Mouse (Mus musculus) kidney, postnatal 36 days (tissue): ENCODE results near the gene Il2rb.

ENCODE experiments used
- DNase-seq, 2 experiments: peaks; one replicate each; pipeline ENCODE4 v3.0.0; 2021 to 2022; ENCODE audit warnings: mixed read lengths in 2 of 2

The Il2rb gene

DNA sequence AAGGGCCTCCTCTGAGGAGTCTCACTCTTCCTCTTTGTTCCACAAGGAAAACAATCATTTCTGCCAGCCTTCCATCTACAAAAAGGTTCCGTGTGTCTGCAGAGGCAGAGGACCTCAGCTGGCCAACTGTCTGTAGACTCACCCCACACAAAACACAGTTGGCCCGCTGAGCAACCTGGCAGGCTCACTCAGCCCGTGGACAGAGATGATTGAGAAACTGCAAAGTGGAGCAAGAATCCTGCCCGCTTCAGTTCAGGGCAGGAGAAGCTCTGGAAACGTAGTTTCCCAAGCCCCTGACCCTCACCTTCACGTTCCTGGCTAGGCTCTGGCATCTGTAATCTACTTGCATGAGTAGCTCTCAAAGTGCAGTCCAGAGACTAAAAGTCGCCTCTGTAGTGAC, 48.0 kb downstream of the Il2rb start:
- DNase-seq, result no peak

DNA sequence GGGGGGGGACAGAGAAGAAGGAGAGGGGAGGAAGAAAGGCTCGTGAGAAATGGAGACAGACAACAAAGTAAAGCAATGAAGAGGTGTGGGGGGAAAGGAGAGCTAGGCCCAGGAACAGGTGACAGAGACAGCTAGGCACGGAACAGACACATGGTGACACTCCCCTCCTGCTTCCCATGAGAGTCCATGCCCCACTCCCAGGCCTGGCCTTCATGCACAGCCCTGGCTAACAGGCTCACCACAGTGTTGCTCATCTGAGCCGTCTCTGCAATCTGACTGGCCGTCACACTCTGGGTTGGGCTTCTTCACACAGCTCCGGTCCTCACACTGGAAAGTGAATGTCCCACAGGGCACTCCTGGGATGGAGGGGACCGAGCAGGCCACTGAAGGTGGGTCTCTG, 51.2 kb downstream of the Il2rb start:
- no peak for DNase-seq

DNA sequence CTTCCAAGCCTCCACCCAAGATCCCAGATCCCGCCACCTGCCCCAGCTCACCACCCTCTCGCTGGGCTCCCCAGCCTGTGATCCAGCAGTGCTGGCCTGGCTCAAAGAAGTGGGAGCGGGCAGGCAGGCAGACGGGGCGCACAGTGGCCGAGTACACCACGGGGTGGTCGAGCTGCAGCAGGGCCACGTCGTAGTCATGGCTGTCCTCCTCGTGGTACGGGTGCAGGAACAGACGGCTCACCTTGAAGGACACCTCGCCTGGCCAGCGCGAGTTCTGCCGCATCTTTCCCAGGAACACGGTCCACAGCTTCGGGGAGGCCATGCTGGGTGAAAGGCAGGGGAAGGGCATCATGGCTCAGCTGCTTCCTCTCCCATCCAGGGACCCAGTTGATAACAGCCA, 52.8 kb downstream of the Il2rb start:
- no peak for DNase-seq

DNA sequence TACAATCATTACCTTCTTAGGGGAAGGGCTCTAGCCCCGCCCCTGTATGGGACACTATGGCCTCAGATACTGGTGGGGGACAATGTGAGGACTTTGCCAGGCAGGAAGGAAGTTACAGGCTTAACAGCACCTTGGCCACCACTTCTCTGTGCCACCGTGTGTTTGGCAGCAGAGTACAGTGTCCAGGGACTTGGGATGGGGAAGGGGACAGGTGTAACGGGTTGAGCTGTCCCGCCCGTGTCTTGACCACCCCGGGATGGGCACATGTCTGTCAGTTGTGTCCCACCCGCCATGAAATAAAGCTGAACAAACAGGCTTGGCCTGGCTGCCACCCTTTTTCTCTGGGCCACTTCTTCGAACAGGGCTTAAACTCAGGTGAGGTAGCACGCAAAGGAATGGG, 56.1 kb downstream of the Il2rb start:
- DNase-seq, result no peak

DNA sequence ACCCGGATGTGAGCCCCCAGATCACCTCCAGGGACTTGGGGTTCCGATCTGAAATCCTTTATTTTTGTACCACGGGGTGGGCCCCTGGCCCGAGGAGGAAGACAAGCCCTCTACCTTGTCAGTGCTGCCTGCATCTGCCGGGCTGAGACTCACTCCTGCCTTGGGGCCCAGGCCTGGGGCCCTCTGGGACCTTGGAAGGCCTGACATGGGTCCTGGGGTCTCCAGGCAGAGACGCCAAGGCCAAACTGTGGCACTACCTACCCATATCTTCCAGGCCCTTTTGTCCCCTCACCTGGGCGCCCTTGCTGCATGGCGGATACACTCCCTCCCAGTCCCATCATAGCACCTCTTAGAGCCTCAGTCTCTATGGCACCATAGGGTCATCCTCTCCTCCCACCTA, 56.6 kb downstream of the Il2rb start:
- DNase-seq, result no peak

DNA sequence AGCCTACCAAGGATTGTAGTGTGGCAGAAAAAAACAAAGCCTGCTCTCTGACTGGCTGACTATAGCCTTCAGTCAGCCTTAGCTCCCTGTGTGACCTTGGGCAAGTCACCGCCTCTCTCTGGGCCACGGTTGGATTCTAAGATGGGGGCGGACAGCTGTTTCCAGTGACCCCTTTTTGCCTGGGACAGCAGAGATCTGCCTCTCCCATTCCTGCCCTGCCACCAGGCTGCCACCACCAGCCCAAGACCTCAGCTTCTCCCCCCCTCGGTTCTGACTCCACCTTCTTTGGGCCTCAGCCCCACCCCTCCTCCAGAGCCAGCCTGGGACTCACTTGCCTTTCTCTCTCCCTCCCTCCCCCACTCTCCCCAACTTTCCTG, 57.1 kb downstream of the Il2rb start:
- no peak for DNase-seq

DNA sequence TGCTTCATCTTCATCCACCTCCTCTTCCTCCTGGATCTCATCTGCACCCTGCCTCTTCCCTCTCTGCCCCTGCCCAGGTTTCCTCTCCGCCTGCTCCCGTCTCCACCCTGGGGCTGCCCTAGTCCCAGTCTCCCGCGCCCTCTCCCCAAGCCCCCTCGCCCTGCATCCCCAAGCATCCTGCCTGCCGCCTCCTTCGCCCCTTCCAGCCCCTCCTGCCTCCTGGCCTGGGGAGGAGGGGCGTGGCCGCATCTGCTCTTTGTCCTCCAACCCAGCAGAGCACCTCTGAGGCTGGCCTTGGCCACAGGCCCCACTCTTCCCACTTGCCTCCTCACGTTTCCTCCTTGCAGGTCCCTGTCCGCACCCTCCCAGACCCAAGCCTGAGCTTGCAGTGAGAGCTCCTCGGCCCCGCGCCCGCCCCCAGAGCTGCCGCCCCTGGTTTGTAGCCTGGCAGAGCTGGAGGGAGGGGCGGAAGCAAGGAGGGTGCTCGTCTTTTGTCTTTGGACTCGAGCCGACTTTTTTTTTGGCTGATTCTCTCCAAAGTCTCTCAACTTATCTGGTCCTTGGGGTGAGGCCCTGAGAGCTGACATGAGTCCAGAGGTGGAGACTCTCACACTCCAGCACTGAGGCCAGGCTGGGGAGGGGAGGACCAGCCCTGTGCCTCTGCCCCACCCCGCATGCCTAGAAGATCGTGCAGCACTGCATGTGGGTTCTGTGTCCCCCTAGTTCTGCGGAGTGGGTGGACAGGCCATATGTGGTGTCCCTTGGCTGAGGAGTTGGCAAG, 57.6 kb downstream of the Il2rb start:
- DNase-seq, result peak; percentile 34 to 52

DNA sequence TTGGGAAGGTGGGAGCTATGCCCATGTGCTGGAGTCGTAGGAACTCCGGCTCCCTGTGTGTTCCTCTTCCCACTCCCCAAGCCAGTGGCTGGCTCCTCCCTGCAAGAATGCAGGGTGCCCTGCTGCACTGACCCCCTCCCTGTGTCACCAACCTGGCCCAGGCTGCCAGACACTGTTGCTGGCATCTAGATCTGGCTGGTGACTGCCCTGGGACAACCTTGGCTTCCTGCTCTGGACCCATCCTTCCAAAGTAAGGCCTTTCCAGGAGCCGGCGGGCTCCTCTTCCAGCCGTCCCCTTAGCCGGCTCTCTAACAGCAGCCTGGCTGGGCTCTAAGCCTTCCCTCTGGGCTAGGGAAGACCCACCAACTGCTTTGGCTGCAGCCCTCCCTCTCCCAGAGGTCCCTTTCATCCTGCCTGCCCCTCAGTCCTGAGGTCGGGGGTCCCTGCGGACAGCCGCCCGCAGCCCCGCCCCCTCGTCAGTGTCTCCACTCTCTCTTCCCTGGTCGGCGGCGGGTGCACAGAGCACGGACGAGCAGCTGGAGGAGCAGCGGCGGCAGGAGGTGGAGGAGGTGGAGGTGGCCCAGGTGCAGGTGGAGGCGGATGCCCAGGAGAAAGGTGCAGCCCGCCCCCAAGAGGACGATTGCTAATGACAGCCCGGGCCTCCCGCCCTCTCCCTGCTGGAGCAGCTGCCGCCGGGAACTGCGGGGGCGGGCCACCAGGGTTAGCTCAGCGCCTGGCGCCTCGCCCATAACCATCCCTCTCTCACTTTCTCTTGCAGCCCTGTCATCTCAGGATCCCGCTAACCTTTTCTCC, 58.5 kb downstream of the Il2rb start:
- DNase-seq, result peak; percentile 80 to 86

DNA sequence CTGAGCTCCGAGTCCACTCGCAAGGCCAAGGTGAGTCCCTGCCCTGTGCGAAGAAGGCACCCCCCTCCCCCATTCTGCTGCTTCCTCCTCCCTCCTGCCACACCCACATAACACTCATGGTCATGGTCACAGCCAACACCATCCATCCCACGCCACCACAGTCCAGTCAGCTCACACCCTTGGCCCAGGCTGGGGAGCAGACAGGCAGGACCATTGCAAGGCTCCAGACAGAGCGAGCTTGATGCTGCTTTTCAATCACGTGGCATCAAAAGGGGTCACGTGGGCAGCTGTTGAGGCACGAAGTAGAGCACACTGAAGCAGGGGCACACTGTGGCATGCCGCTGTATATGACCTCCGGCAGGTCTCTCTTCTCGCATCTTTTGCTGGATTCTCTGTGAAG, 59.4 kb downstream of the Il2rb start:
- DNase-seq, result no peak

DNA sequence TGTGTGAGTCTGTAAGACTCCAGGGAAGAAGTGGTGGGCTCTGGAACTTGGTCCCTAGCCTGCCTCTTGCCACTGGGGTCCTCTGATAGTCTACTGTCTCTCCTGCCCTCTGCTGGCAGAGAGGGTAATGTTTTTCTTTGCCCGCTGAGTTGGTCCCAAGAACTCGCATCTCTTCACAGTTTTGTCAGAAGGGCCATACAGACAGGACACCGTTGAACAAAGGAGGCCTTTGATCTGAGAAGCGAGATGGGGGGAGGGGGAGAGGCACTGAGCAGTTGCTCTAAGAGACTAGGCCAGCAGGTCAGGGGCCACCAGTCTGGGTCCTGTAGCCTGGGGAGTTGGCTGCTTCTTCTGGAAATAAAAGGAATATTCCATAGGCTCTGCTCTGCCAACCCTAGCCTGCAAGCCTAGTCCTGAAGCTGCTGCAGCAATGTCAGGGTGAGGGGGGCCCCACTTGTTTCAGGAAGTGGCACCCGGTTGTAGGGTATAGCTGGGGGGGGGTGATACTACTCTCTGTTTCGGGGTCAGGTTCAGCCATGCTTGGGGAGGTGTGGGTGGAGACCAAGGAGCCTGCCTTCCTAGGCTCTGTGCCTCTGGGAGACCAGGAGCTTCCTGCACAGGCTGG, 60.1 kb downstream of the Il2rb start:
- peak in 1 of 2 experiments; percentile 69 for DNase-seq

DNA sequence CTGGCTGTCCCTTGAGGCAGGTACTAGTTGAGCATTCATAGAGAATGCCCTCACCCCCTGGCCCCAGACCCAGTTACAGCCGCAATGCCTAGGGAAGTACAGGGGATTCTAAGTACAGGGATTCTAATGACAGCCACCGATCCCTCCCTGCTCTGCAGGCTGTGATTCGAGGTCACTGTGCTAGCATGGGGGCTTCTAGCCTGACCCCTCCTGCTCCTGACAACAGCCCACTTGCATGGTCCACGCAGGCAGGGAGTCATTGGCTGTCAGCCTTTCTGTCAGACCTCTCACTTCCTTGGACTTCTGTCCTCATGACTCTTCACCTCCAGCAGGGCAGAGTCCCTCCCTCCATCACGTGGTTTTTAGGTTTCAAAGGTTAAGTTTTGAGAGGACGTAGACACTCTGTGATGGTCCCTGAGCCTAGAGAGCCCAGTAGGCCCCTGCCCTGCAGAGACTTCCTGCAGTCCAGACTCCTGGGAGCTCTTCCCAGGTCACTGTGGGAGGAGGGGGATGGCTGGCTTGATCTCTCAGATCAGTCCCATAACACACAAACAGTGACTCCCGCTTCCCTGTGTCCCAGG, 63.4 kb downstream of the Il2rb start:
- peak; percentile 68 to 90 for DNase-seq

DNA sequence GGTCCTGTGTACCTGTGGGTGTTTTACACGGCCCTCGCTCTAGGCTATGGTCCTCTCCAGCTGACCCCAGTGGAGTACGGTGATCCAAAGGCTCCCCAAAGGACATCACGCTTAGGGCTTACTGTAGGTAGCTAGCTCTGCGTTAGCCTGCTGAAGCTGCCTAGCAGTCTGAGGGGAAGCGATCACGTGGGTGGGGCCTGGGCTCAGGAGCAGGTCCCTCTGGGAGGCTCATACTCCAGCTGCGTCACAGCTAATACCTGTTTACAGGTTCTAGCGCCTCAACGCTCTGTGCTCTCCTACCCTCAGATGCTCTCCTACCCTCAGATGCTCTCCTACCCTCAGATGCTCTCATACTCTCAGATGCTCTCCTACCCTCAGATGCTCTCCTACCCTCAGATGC, 64.2 kb downstream of the Il2rb start:
- DNase-seq, result no peak

DNA sequence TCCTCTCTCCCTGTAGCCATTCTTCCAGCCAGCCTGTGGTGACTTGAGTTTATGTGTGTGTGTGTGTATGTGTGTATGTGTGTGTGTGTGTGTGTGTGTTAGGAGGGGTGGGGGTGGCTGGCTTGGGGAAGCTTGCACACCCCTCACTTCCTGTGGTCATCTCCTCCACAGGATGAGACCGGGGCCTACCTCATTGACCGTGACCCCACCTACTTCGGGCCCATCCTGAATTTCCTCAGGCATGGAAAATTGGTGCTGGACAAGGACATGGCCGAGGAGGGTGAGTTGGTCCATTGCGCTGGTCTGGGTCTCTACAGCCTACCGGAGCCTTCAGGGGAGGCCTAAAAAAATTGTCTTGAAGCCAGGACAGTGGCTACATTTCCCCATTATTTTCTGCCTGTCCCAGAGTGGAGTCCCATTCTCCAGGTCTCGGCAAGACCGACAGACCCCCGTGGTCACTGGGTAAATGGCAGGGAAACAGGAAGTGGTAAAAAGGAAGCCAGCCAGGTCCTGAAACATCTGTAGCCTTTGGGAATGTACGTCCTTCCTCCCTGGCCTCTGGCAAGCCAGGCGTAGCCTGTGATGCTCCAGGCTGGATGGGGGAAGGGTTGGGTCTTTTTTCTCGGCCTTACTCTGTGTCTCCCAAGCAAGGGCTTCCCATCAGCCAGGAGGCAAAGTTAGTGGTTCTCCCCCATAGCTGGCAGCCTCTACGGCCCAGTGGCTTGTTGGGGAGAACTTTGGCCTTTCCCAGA, 65.0 kb downstream of the Il2rb start:
- DNase-seq, result peak; percentile 58
